Mouse (Mus musculus) cerebellum, postnatal 10 days (tissue): ENCODE results near the gene Piwil4.
A peak's percentile ranks its signal among the peaks of the same experiment; 100 is the strongest.
"Not testable (repeated sequence)": the region's sequence is repeated elsewhere in the genome, so short reads cannot be mapped to it uniquely, and the experiment has no call there.

Source experiments
- DNase-seq, 2 experiments: peaks; one replicate each; pipeline ENCODE4 v3.0.0; 2021; ENCODE audit warnings: mixed read lengths in 2 of 2

Piwil4 gene

GRCm38 (mm10) chr9:14724755-14725420 is 15.6 kb downstream of the Piwil4 start:
- no peak for DNase-seq

GRCm38 (mm10) chr9:14721610-14722009 is 18.9 kb downstream of the Piwil4 start:
- DNase-seq = no peak

- no peak for DNase-seq
These were observed 20.1 kb downstream of the Piwil4 start for GRCm38 (mm10) chr9:14720384-14720783.

- no peak for DNase-seq
These were observed 22.2 kb downstream of the Piwil4 start for GRCm38 (mm10) chr9:14718332-14718691.

- DNase-seq = peak; percentile 24 to 39
These were observed 22.7 kb downstream of the Piwil4 start for GRCm38 (mm10) chr9:14717689-14718331.

- no peak for DNase-seq
These were observed 25.3 kb downstream of the Piwil4 start for GRCm38 (mm10) chr9:14715258-14715657.

- DNase-seq = no peak
These were observed 29.6 kb downstream of the Piwil4 start for GRCm38 (mm10) chr9:14710910-14711309.

- DNase-seq = no peak
These were observed 35.0 kb downstream of the Piwil4 start for GRCm38 (mm10) chr9:14705321-14706162.

GRCm38 (mm10) chr9:14700795-14701194 is 39.7 kb downstream of the Piwil4 start:
- DNase-seq = not testable (repeated sequence)

GRCm38 (mm10) chr9:14699288-14699640 is 41.3 kb downstream of the Piwil4 start:
- DNase-seq = no peak

GRCm38 (mm10) chr9:14698582-14699287 is 41.8 kb downstream of the Piwil4 start:
- peak; percentile 92 to 95 for DNase-seq

GRCm38 (mm10) chr9:14697903-14698302 is 42.6 kb downstream of the Piwil4 start:
- DNase-seq = peak; percentile 22 to 39

GRCm38 (mm10) chr9:14689376-14690108 is 51.0 kb downstream of the Piwil4 start:
- DNase-seq = no peak

- no peak for DNase-seq
These were observed 56.2 kb downstream of the Piwil4 start for GRCm38 (mm10) chr9:14684363-14684762.

- no peak for DNase-seq
These were observed 57.8 kb downstream of the Piwil4 start for GRCm38 (mm10) chr9:14682741-14683140.

- DNase-seq = no peak
These were observed 59.9 kb downstream of the Piwil4 start for GRCm38 (mm10) chr9:14680584-14680983.

- no peak for DNase-seq
These were observed 64.5 kb downstream of the Piwil4 start for GRCm38 (mm10) chr9:14675707-14676691.

- DNase-seq = no peak
These were observed 66.0 kb downstream of the Piwil4 start for GRCm38 (mm10) chr9:14674506-14674905.

GRCm38 (mm10) chr9:14673109-14673508 is 67.4 kb downstream of the Piwil4 start:
- no peak for DNase-seq

- DNase-seq = not testable (repeated sequence)
These were observed 68.6 kb downstream of the Piwil4 start for GRCm38 (mm10) chr9:14671965-14672364.

GRCm38 (mm10) chr9:14668382-14668781 is 72.2 kb downstream of the Piwil4 start:
- DNase-seq = peak in 1 of 2 experiments; percentile 15
